Mouse (Mus musculus) gastrocnemius, postnatal 4 days (tissue): ENCODE measurements around the gene A030014E15Rik. TPM values are rescaled to one million over a fixed set of nuclear protein-coding genes. Genes with fewer than 3 reads are reported as not detected.

Experiments
- total RNA-seq, 2 experiments: library from RNA; stranded (reverse); gene quantifications; 2 replicates each; pipeline ENCODE4 v1.2.3; 2021

Gene A030014E15Rik
- total RNA-seq, 2 experiments from 2014 or later = not detected

Other genes with a start within 250 kb of the A030014E15Rik start
- 100 to 1,000 TPM; 146 to 158 TPM for gene Mff, start 200.0 kb upstream of the A030014E15Rik start, total RNA-seq
- not detected for gene Tm4sf20, start 156.5 kb upstream of the A030014E15Rik start, total RNA-seq
- not detected for gene Gm47791, start 153.7 kb upstream of the A030014E15Rik start, total RNA-seq
- gene Agfg1, start 85.4 kb upstream of the A030014E15Rik start, total RNA-seq = 10 to 100 TPM; 37.1 to 41.4 TPM
- not detected for gene A030005L19Rik, start 11.6 kb upstream of the A030014E15Rik start, total RNA-seq
- gene Gm6217, start 6.5 kb downstream of the A030014E15Rik start, total RNA-seq = not detected
- gene A030003K21Rik, start 18.5 kb downstream of the A030014E15Rik start, total RNA-seq = not detected
- not detected for gene Gm7544, start 31.1 kb downstream of the A030014E15Rik start, total RNA-seq
- gene Gm47955, start 35.4 kb downstream of the A030014E15Rik start, total RNA-seq = not detected
- not detected for gene Gm47959, start 75.6 kb downstream of the A030014E15Rik start, total RNA-seq
- gene Slc19a3, start 113.5 kb downstream of the A030014E15Rik start, total RNA-seq = under 1 TPM; 0.25 to 0.26 TPM
- gene Krtap28-10, start 117.6 kb downstream of the A030014E15Rik start, total RNA-seq = not detected
- gene Gm47969, start 120.0 kb downstream of the A030014E15Rik start, total RNA-seq = not detected
- gene A030005K14Rik, start 134.5 kb downstream of the A030014E15Rik start, total RNA-seq = not detected
- not detected for gene Krtap28-13, start 136.0 kb downstream of the A030014E15Rik start, total RNA-seq
- gene Ccl20, start 191.8 kb downstream of the A030014E15Rik start, total RNA-seq = not detected
- not detected for gene Daw1, start 234.8 kb downstream of the A030014E15Rik start, total RNA-seq